Mouse (Mus musculus) G1E-ER4 (cell line): ENCODE measurements around the gene Tcp11. TPM values are rescaled to one million over a fixed set of nuclear protein-coding genes. Genes with fewer than 3 reads are reported as not detected.

Experiments
- GATA1 ChIP-seq: IDR thresholded peaks from one replicate; pipeline ENCODE4 v1.8.0; 2012; ENCODE audit warnings: low read length, inconsistent platforms
- polyA plus RNA-seq: library from polyadenylated mRNA; stranded (reverse); fragments of >175 nt; gene quantifications from 2 replicates; pipeline ENCODE4 v1.2.3, GENCODE M21; 2012

Gene Tcp11
- polyA plus RNA-seq, 1 experiment, result not detected

DNA sequence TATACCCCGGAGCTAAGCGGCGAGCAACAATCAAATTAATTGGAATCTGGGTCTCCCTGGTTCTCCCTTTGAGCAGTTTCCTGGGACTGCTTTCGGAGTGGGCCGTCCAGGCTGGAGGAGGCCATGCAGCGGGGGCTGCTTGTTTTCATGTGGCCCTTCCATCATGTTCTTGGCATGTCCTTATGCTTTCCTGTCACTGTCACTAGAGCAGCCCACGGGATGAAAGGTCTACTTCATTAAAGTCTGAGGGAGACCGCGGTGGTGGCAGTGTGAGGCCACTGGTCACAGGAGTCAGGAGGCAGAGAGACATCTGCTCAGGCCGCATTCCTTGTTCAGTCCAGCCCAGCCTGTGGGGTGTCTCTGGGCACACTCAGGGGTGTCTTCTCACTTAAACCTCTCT lies 48.2 kb downstream of the Tcp11 start:
- no peak for TF ChIP-seq GATA1

DNA sequence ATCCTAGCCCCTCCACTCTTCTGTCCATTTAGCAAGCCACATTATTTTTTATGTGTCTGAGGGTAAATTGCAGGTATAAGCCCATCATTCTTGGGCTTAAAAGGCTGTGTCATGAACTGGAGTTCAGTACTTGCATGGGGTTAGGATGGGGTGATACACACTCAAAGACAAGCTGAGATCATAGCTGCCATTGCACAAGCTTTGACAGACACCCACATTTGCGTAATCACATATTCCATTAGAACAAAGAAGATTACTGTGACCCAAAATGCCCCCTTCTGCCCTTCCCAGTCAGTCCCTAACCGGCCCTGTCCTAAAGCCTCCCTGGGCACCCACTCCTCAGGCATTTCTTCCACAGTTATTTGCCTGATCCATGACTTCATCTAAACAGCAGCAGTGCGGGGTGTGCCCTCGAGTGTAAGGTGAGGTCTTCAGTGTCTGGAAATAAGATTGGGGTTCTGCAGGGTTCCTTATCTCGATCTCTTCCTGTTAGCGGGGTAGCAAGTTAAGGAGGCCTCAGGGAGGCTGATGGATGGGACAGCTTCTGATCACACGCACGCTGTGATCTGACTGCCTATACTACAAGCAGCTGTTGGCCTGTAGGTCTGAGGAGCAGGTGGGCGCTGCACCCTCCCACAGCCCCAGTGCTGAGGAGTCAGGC lies 49.0 kb downstream of the Tcp11 start:
- TF ChIP-seq GATA1, result no peak

DNA sequence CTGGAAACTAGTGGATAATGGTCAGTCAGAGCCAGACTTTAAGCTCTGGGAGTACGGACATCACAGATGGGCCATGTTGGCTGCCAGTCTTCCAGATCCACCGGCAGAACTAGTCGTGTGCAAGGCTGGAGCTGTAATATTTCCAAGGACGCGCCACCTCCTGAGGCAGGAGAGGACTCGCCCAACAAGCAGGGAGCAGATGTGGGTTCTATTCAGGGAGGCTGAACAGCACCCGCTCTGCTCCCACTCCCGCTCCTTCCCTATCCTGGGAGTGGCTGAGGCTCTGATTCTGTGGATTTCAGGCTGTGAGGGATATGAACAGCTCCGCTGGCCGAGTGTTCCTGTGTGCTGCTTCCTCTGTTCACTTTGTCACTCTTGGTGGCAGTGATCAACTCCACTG lies 50.0 kb downstream of the Tcp11 start:
- TF ChIP-seq GATA1, result no peak

DNA sequence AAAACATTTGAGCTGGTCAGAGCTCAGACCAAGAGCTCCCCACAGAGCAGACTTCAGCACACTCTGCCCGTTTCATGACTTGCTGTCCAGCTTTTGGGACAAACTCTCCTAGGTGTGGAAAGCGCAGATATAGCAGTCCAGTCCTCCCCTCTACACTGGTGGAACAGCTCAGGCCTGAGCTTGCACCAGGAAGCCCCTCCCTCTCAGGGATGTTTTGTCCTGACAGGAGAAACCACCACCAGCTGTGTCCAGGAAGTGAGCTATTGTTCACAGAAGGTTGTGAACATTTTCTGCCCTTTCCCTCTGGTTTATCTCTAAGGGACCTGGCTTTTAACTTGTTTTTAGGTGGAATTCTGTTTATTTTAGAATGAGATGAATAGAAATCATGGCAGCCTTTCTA lies 51.1 kb downstream of the Tcp11 start:
- no peak for TF ChIP-seq GATA1

DNA sequence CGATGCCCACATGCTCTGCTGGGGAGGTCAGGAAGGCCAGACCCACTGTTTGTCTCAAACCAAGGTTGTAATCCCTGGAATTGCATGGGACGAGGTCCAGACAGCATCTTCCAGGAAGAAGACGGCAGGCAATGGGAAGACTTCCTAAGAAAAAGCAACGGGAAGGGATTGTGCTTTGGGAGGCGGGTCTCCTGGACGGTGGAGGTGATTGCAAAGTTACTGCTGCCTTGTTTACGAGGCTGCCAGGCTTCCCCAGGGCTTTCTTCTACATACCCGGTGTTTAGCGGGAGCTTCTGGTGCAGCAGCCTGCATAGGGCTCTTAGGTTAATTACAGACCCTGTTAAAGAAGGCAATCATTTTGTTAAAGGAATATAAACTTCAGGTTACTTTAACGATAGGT lies 52.2 kb downstream of the Tcp11 start:
- no peak for TF ChIP-seq GATA1

DNA sequence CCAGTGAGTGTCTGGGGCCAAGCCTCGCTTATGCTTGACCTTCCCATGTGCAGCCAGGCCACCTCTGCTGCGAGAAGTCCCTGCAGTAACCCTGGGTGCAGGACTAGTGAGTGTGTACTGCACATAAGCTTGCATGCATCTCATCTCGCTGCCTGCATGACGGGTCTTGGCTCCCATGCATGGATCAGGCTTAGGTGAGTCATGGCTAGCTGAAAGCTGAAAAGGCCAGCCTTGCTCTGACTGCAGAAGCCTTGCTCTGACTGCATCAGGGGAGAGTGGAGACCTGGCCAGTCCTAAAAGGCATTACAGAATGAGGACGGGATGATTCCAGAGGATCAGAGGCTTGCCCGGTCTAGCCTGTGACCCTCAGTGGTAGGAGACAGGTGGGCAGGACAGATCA lies 53.2 kb downstream of the Tcp11 start:
- no peak for TF ChIP-seq GATA1

DNA sequence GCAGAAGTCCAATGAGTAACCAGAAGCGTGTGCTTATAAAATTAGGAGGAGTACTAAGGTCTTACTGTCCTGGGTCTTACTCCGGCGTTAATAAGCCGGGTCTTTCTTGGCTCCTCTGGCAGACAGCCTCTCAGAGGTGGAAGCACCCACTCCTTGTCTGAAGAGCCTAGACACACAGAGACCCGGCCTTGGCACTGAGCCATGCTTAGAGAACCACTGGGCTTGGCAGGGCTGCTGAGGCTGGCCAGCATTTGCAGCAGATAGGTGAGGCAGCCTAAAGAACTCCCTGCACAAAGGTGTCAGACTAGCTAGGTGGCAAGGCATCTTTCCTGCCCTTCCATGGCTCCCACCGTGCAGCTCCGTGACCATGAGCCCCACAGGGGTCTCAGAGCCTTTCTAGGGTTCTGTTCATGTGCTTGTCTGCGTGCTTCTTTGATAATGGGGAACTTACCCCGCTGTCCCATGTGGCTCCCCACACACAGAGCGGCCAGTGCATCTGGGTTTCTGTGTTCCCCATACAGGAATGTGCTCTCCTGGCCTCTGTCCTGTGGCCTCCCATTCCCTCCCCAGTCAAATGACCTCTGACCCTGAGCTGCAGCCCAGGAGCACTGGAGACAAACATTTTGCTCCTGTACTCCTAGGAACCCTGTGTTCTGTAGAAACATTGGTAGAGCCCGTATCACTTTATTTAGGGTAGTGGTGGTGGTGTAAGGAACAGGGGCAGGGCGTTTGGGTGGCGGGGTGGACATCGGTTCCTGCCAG lies 54.1 kb downstream of the Tcp11 start:
- TF ChIP-seq GATA1, result no peak

DNA sequence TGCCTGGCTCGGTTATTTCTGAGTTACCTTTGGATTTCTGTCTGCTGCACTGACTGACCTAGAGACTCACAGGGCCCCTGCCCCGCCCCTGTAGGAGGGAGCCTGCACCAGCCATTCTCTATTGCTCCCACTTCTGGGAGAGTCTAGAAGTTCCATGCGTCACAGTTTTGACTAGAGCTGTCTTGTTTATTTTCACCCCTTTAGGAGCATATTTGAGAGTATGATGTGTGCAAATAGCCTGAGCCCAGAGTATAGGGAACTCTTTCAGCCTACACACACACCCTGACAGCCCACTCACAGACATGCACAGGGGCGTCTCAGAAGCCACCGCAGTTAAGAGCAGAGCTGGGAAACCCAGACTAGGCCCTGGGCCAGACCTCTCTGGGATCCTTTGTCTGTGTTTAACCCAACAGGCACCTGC lies 54.9 kb downstream of the Tcp11 start:
- TF ChIP-seq GATA1, result no peak

DNA sequence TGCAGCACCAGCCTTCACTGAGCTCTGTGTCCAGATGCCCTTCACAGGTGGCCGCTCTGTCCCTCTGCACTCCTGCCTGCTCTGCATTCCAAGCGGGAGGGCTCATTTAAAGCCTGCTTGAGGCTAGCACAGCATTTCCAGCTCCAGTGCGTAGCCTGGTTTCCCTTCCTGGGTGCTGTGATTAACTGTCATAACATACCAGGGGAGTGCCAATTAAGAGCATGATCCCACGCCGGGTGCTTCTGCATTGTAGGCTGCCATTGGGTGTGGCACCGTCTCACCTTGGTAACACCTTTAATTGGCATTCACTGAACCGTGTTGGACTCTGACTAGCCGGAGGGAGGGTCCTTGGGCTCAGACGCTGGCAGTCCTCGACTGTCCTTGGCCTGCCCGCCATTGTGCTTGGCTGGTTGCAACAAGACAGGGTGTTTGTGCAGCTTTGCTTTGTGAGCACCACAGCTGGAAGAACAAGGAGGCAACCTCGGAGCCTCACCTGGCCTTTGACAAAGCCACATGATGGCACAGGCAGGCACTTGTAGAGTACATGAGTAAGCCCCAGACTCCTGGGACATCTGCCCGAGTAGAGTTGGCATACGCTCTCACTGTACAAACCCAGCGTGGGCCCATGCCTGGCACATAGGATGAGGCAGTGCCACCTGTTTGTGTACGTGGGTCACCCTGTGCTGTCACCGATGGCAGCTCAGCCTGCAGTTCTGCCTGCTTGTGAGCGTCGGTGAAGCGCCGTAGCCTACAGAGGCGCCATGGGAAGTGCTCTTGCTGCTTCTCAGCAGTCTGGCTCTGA lies 57.4 kb downstream of the Tcp11 start:
- no peak for TF ChIP-seq GATA1

DNA sequence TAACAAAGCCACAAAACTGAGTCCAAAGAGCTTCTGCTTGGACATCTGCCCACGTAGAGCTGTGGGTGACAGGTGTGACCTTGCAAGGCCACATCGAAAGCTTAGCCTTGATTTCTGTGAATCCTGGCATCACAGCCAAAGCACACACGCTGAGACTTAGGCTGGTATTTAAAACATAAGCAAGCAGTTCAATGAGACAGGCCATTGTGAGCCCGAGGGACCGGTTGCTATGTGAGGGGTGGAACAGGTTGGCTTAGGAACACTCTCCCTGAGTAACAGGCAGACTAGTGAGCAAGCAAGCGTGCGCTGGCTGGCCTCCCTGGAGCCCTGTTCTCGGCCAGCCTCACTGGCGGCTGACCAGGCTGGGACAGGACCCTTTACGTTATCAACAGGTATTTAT lies 58.5 kb downstream of the Tcp11 start:
- no peak for TF ChIP-seq GATA1

DNA sequence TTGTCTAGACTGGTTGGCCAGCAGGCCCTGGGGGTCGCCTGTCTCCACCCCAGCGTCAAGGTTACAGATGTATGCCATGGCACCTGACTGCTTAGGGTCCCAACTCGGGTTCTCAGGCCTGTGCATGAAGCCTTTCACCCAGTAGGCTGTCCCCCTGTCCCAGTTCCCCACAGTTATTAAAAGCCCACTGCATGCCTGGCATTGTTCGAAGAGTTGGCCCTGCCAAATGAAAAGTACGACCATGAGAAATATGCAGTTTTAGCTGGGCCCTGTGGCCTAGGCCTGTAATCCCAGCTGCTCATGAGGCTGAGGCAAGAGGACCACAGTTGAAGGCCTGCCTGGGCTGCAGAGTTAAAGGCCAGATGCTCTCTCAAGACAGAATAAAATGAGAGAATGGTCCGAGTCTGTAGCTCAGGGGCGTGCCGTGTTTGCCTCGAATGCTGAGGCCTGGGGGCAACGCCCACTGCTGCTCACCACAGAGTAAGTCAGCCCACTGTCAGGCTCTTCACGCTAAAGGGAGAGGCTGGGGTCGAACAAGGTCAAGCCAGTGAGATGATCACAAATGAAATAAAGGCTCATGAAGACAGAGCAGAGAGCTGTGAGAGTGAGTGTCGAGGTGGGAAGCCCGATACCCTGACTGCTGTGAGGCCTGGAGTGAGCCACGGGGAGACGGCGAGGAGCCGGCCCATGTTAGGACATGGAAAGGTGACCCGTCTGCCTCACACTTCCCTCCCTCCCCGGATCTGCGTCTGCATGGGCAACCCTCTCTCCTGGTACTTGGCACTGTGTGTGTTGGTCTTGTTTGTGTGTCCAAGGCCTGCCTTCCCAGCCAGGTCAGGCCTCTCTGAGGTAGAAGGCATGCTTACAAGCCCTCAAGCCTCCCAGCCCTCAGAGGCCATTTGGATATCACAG lies 60.4 kb downstream of the Tcp11 start:
- no peak for TF ChIP-seq GATA1

DNA sequence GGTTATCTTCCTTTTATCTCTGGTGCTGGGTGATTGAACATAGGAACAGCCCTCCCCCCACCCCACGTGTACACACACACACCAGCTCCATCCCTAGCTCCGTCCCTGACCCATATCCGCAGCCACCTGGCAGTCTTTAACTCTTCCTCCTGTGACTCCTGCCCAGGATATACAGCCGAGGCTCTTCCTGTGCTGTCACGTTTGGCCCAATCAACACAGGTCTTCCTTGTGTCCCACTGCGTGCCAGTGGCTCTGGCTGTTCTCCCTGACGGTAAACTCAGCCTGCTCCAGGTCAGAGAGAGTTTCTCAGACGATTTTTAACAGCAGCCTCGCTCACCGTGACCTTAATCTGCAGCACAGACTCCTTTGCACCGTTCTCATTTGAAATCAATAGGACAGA lies 61.7 kb downstream of the Tcp11 start:
- no peak for TF ChIP-seq GATA1

DNA sequence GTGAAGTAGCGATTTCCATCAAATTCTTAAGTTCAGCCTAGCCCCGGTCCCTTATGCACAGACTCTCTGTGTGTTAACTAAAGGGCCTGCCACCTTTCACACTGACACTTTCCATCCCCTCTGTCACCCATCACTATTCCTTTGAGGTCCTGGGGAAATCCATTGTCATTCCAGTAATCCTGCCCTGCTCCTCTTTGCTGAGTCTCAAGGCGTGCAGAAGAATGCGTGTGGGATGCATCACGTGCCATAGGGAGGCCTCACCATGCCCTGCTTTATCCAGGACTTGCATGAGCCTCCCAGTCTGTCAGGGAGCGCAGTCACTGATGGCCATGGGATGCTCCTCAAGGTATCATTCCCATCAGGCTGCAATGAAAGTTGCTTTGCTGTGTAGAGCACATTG lies 62.1 kb downstream of the Tcp11 start:
- TF ChIP-seq GATA1, result no peak

Other genes with a start within 250 kb of the Tcp11 start
- 734 and 1,027 TPM in 2 replicates for gene Snrpc, start 242.5 kb downstream of the Tcp11 start, polyA plus RNA-seq
- gene Uhrf1bp1, start 224.2 kb downstream of the Tcp11 start, polyA plus RNA-seq, result 16.4 and 40.8 TPM in 2 replicates
- gene Anks1, start 171.3 kb downstream of the Tcp11 start, polyA plus RNA-seq, result 11.1 and 13.2 TPM in 2 replicates
- 42.7 and 57.3 TPM in 2 replicates for gene Taf11, start 170.8 kb downstream of the Tcp11 start, polyA plus RNA-seq
- gene Scube3, start 61.5 kb upstream of the Tcp11 start, polyA plus RNA-seq, result not detected in 2 replicates
- 60.1 and 75.8 TPM in 2 replicates for gene Zfp523, start 96.5 kb upstream of the Tcp11 start, polyA plus RNA-seq
- gene Def6, start 127.1 kb upstream of the Tcp11 start, polyA plus RNA-seq, result 370 and 454 TPM in 2 replicates
- 58.7 and 61.9 TPM in 2 replicates for gene Ppard, start 152.1 kb upstream of the Tcp11 start, polyA plus RNA-seq
- 119 and 121 TPM in 2 replicates for gene Fance, start 232.9 kb upstream of the Tcp11 start, polyA plus RNA-seq
- gene Rpl10a, start 247.8 kb upstream of the Tcp11 start, polyA plus RNA-seq, result 5,540 and 6,446 TPM in 2 replicates